Mouse (Mus musculus): ENCODE measurements around the gene Prdm1. TPM values are rescaled to one million over a fixed set of nuclear protein-coding genes. Genes with fewer than 3 reads are reported as not detected.

Prdm1 gene
- total RNA-seq, 2 experiments from 2014 or later, result 0.77 to 2.6 TPM

DNA sequence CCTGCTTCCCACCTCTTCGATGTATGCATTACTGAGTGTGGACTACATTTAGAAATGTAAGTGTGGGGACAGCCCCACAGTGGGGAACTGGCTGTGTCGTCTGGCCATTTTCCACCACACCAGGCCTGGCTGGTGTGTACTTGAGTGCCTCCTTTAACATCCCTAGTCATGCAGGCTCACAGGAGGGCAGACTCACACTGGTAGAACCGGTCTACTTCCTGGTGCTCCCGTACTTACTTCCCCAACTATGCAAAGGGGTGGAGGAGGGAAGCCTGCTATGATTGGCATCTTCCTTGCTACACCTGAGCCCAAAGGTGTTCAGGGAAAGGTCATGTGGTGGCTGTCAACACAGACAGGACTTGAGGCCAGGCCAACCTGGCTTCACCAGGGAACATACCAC is 96.6 kb downstream of the Prdm1 start:
- no peak for ATAC-seq (replicated peaks; ENCODE audit: low FRiP score, poor library complexity, severe bottlenecking)

DNA sequence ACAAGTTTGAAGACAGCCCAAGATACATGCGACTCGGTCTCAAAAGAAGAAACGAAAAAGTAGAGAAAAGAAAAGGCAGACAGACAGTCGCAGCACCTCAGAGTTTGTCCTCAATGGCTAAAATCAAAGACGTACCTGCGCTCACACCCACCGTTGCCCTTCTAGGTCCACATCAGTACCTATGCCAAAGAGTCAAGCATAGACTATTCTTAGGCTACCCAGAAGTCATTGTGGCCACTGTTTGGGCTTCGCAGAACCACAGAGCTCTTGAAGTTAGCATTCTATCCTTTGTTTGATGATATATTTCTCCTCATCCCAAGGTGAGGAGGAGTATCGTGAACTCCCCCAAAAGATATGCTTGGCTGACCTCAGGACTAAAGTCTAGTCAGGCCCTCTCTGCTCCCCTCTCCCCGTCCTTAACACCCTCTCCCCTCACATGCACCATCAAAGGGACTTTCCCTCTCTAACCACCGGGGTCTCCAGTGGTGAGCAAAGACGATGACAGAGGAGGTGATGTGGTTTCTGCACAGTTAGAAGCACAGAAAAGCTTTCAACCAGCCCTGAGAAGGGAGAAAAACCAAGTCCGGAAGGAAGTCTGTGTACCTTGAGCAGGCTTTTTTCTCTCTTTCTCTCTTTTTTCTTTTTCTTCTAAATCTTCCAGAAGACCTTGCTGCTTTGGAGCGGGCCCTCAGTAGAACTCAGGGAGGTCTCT is 99.0 kb downstream of the Prdm1 start:
- ATAC-seq (replicated peaks; ENCODE audit: low FRiP score, poor library complexity, severe bottlenecking), result no peak

DNA sequence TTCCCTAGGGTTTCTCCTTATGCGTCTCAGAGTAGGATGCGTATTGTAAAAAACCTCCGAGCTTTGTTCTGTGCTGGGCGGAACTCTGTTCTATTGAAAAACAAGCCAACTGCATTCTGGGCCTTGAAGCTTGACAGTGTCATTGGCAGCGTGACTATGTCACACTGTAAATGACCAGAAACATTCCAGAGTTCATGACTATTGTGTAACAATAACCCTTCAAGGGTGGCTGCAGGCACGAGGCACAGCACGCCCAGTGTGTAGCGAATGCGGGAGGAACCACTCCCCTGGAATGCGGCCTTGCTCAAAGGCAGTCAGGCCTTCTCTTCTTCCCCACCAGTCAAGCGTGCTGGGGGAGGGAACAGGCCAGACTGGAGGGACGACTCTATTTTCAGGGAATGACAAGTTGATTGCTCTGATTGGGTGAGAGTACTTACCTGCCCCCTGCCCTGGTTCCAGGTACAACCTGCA is 100.4 kb downstream of the Prdm1 start:
- ATAC-seq (replicated peaks; ENCODE audit: low FRiP score, poor library complexity, severe bottlenecking), result no peak; the same call in 1 of the 2 replicates

DNA sequence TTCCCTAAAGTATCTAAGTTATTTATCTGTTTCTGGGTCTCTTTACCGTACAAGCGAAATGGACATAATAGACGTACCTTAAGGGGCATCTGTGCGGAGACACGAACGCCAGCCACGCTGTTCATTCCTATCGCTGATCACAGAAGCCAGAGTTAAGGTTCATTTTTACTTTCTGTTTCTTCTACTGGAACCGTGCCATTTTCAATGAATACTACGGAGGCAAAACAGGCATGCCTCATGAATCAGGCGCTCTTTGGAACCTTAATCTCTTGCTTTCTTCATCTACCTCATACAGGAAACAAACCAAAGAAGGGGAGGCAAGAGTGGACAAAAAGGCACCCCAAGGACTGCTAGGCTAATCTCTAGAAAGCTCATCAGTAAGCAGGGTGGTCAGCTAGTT is 100.9 kb downstream of the Prdm1 start:
- ATAC-seq (replicated peaks; ENCODE audit: low FRiP score, poor library complexity, severe bottlenecking), result no peak

DNA sequence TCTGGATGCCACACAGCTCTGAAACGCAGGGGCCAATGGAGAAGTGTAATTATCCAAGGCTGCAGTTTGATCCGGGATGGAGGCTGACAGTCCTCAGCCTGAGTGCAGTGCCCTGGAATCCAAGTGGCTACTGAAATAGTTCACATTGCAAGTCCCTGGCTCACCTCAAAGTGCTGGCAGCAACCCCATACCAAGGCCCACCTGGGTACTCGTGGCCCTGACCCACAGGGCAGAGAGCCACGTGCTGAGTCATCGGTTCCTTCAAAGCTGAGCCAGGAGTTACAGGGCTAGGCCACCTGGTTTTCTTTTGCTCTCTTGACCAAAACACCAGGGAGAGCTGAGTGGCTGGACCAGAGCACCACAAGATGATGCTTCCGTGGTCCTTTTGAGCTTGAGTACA is 103.3 kb downstream of the Prdm1 start:
- ATAC-seq (replicated peaks; ENCODE audit: low FRiP score, poor library complexity, severe bottlenecking), result no peak

DNA sequence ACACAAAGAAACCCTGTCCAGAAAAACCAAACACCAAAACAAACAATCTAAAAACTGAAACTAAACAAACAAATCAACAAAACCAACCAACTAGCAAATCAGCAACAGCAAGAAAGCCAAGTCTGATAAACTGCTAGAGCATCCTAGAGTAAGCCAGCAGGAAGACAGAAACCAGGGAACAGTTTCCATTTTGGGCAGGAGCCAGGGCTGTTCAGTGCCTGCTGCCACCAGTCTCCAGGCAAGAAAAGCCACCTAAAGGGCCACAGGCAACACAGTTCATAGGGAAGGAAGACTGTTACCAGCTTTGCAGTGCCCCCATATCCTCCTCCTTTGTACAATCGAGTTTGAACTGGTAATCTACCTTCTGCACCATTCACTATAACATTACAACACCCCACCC is 106.4 kb downstream of the Prdm1 start:
- no peak for ATAC-seq (replicated peaks; ENCODE audit: low FRiP score, poor library complexity, severe bottlenecking)

DNA sequence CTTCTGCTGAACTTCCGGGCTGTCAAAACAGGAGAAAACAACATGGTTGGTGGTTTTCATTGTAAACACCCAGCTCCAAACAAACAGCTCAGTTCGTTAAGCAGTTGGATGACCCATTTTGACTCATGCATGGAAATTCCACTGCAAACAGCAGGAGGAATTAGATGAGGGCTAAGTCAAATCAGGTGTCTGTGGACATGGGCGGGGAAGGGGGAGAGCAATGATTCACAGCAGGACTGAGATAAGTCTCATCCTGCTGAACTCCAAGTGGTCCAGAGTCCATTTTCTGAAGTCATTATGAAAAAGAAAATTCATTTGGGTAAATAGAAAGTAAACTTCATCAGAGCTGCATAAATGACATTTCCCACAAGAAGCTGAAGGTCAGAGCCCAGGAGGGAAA is 108.1 kb downstream of the Prdm1 start:
- no peak for ATAC-seq (replicated peaks; ENCODE audit: low FRiP score, poor library complexity, severe bottlenecking)

DNA sequence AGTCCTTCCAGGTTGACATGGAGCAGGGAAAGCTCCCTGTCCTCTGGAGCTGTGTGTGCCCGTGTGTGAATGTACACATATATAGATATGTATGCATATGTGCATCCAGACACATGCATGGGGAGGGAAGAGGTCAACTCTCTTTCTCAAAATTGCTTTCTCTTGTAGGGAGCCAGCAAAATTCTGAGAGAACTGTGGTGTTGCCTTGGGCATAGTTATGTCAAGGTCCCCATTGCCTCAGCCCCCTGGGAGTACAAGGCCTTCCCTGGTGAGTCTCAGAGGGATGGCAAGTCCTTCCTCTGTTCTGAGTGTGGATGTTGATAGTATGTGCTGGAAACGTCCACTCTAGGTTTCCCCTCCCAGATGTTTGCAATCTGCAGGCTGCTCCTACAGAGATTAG is 109.4 kb downstream of the Prdm1 start:
- ATAC-seq (replicated peaks; ENCODE audit: low FRiP score, poor library complexity, severe bottlenecking), result no peak

DNA sequence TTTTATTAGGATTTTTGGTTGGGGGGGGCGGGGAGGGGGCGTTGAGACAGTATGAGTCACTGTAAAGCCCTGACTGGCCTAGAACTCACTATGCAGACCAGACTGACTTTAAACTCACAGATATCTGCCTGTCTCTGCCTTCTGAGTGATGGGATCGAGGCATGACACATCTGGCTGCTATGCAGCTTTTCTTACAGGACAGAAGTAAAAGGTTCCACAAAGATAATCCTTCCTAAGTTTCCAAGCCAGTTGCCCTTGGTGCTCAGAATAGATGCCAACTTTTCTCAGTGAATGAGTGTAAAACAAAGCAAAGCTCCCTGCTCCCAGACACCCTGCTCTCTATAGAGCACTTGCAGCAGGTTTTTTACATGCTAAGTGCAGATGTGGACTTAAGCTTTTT is 112.7 kb downstream of the Prdm1 start:
- no peak for ATAC-seq (replicated peaks; ENCODE audit: low FRiP score, poor library complexity, severe bottlenecking)

DNA sequence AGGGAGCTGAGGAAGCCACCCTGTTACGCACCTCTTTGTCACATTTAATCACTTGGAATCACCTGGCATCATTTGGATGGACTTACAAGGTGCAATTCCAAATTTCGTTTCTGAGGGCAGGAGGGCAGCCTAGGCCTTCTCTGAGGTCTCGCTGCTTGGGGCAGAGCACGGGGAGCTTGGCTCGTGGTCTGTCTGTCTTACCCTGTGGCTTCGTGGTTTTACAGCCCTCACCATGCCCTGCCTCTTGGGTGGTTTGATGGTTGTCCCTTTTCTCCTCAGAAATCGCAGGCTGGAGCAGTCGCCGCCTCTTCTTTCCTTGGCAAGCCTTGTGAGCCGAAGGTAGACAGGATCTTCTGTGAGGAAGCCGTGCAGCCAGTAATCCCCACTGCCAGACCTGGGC is 118.3 kb downstream of the Prdm1 start:
- no peak for ATAC-seq (replicated peaks; ENCODE audit: low FRiP score, poor library complexity, severe bottlenecking)

DNA sequence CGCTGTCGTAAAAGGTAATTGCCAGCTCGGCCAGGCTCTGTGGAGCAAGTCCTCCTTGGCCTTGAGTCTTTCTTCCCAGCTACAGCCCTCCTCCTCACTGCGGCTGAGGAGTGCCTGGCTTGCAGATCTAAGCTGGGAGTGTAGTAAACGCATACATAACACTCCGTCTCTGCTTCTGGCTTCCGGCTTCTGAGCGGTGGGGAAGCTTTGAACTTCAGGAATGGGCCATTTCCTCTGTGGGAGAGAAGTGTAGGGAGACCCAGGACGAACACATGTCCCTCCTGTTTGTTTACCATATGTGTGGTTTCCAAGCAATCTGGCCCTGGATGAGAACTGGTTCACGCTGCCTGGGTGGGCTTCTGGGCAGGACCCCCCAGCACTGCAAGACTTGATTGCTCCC is 119.2 kb downstream of the Prdm1 start:
- no peak for ATAC-seq (replicated peaks; ENCODE audit: low FRiP score, poor library complexity, severe bottlenecking)

DNA sequence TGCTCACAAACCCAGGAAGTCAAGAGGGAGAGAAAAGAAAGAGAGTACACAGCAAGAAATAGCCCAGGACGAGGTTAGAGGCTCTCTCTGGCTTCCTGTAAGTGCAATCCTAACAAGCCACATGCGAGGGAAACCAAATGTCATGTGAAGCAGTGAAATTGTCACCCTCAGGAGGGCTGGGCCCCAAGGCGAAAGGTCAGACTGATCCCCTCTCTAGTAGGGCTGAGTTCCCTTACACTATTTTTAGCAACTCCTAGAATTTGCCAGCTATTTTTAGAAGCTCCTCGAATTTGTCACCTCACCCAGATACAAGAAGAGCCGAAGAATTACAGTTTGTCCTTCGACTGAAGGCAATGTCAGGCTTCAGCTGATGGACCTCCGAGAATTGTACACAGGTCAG is 124.9 kb downstream of the Prdm1 start:
- no peak for ATAC-seq (replicated peaks; ENCODE audit: low FRiP score, poor library complexity, severe bottlenecking)

DNA sequence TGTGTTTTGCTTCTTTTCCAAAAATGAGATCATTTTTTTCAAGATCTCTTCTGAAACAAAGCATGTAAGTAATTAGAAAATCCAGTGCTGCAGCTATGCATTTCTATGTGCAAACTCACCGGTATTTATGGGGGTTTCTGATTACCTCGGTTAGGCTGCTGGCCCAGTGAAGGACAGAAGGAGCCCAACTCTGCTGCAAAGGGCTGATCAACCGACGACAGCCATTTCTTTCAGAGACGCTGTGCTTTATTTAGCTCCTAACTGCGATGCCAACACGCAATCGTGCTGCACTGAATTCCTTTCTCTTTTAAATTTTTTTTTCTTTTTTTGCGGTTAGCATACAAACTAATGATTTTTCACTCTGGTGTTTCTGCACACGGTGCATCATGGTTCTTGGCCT is 126.7 kb downstream of the Prdm1 start:
- ATAC-seq (replicated peaks; ENCODE audit: low FRiP score, poor library complexity, severe bottlenecking), result no peak

DNA sequence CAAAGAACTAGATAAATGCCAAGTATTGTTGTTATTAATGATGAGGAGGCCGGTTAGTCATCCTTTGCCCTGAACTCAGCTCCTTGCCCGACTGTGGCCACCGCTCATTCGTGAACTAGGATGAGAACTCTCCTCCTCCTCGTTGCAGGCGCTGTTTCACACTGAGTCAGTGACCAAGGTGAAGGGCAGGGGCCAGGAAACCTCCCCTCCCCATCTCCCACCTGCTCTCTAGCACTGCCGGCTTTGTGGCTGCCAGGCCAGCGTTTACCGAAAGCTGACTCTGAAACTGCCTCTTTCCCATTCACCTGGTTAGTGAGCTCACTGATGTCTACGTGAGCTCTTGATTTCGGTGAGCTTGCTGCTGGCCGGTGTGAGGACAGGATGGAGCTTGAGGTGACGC is 127.7 kb downstream of the Prdm1 start:
- ATAC-seq (replicated peaks; ENCODE audit: low FRiP score, poor library complexity, severe bottlenecking), result no peak

DNA sequence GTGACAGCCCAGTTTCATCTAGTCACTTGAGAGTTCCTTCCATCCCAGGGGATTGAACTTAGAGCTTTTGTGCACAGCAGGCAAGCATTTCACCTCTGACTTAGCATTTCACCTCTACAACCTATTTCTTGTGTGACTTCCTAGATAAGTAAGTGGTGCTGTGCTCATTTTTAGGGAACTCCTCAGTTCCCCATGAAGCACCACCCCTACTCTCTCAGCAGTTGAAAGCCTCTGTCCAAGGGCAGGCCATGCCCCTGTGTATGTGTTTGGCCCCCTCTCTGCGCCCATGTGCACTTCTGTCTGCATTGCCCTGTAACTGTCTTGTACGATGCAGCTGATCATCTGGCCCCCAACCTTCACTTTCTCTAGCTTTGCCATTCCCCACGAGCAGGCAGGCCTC is 128.2 kb downstream of the Prdm1 start:
- no peak for ATAC-seq (replicated peaks; ENCODE audit: low FRiP score, poor library complexity, severe bottlenecking)

DNA sequence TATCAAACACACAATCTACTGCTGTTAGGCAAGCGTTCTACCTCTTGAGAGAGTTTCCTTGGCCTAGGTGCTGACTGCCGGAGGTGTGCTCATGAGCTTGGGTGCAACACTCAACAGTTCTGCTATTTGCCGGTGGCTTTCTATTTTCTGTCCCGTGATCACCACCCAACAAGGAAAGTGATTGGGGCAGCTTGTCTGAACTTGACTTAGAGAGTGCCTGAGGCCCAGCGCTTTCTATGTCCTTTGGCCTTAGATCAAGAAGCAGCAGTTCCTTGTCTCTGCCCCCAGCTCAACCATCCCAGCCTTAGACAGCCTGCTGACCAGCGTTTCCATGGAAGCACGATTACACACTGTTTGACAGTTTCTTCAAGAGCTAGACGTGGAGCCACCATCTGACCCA is 135.4 kb downstream of the Prdm1 start:
- no peak for ATAC-seq (replicated peaks; ENCODE audit: low FRiP score, poor library complexity, severe bottlenecking)

DNA sequence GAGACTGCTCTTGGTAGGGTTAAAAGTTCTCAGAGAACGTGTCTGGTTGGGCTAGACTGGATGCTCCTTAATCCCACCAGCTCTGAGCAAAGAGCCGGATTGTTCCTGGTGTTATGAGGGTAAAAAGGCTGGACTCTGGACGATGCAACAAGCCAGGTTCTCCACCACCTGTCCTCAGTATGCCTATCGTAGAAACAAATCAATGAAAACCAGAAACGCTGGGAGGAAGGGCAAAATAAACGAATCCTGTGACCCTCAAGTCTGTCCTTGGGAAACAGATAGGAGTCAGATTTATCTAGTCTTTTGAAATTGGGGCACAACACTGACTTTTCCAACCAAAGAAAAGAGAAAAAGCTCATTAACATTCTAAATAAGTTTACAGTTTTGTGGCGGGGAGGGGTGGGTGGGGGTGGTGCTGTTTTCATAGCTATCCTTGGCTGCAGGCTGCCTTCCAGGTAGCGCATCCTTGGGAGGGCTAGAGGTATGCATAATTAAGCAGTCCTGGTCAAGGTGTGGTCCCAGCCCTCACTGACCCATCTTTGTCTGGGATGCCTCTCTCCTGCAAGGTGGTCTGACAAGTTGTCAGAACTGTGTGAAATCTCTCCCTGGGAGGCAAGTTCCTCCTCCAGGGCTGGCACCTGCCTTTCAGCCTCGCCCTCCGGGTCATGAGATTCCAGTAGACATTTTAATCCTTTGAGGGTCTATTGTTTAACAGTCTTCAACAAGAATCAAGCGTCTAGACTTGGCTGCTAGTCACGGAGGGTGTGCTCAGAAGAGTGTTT is 136.6 kb downstream of the Prdm1 start:
- no peak for ATAC-seq (replicated peaks; ENCODE audit: low FRiP score, poor library complexity, severe bottlenecking)

DNA sequence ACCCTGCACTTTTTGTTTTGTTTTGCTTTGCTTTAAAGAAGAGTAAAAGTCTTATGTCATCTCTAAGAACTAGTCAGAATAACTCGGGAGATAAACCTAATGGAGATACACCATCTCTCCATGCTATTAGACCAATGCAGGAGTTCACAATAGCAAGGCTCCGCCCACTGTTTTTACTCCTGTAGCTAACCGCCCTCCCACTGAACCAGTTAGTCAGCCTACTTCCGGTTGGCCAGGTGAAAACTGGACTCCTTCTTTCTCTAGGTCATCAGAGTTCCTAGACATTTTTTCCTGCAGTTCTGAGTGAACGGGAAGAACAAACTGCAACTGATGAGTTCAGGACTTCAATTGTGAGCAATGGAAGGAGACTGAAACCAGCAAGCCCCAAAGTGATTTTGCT is 138.0 kb downstream of the Prdm1 start:
- ATAC-seq (replicated peaks; ENCODE audit: low FRiP score, poor library complexity, severe bottlenecking), result no peak

DNA sequence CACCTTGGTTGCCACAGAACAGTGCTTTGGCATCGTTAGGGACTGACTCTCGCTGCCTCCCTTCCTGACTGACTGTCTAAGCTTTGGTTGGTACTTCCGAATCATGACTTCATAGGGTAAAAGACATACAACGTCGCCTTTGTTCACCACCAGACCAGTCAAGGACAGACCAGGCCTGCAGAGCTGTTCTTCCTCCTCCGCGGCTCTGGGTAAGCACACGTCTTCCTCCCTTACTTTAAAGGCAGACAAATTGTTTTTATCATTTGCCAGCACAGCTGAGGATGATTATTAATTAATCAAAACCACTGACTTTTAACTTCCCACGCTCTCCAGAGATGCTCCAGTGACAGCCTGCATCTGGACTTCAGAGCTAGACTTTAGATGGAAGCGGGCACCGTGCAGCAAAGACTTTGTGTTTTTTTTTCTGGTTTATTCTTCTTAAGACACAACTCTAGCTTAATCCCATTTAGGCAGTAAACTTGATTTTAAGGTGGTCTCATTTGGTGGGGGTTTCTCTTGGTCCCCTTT is 139.5 kb downstream of the Prdm1 start:
- no peak for ATAC-seq (replicated peaks; ENCODE audit: low FRiP score, poor library complexity, severe bottlenecking)

Data from erythroblast, adult 5-6 weeks (primary cell).